Mouse (Mus musculus): ENCODE measurements around the gene Gm10309.
"Not testable (repeated sequence)": the region's sequence is repeated elsewhere in the genome, so short reads cannot be mapped to it uniquely, and the experiment has no call there.

Gene Gm10309

GRCm38 (mm10) chr17:86514974-86515620, 10.1 kb upstream of the Gm10309 start:
- DNase-seq (ENCODE audit: low read depth): no peak

GRCm38 (mm10) chr17:86509871-86510270, 4.8 kb upstream of the Gm10309 start:
- no peak for DNase-seq (ENCODE audit: low read depth)

GRCm38 (mm10) chr17:86508212-86508490, 3.1 kb upstream of the Gm10309 start:
- DNase-seq (ENCODE audit: low read depth): no peak

- DNase-seq (ENCODE audit: low read depth): peak; percentile 65
Measured at GRCm38 (mm10) chr17:86507342-86508211, 2.5 kb upstream of the Gm10309 start.

- no peak for DNase-seq (ENCODE audit: low read depth)
Measured at GRCm38 (mm10) chr17:86506881-86507280, 1.8 kb upstream of the Gm10309 start.

GRCm38 (mm10) chr17:86503208-86503897, 1.7 kb downstream of the Gm10309 start:
- no peak for DNase-seq (ENCODE audit: low read depth)

- no peak for DNase-seq (ENCODE audit: low read depth)
Measured at GRCm38 (mm10) chr17:86501393-86501792, 3.6 kb downstream of the Gm10309 start.

GRCm38 (mm10) chr17:86499359-86500045, 5.5 kb downstream of the Gm10309 start:
- DNase-seq (ENCODE audit: low read depth): no peak

- no peak for DNase-seq (ENCODE audit: low read depth)
Measured at GRCm38 (mm10) chr17:86497302-86497701, 7.7 kb downstream of the Gm10309 start.

GRCm38 (mm10) chr17:86496123-86496771, 8.8 kb downstream of the Gm10309 start:
- peak; percentile 54 for DNase-seq (ENCODE audit: low read depth)

- no peak for DNase-seq (ENCODE audit: low read depth)
Measured at GRCm38 (mm10) chr17:86494895-86495294, 10.1 kb downstream of the Gm10309 start.

- DNase-seq (ENCODE audit: low read depth): no peak
Measured at GRCm38 (mm10) chr17:86494494-86494893, 10.5 kb downstream of the Gm10309 start.

- no peak for DNase-seq (ENCODE audit: low read depth)
Measured at GRCm38 (mm10) chr17:86493891-86494420, 11.1 kb downstream of the Gm10309 start.

GRCm38 (mm10) chr17:86492376-86492775, 12.7 kb downstream of the Gm10309 start:
- no peak for DNase-seq (ENCODE audit: low read depth)

GRCm38 (mm10) chr17:86489827-86490226, 15.2 kb downstream of the Gm10309 start:
- no peak for DNase-seq (ENCODE audit: low read depth)

- no peak for DNase-seq (ENCODE audit: low read depth)
Measured at GRCm38 (mm10) chr17:86487450-86487849, 17.6 kb downstream of the Gm10309 start.

GRCm38 (mm10) chr17:86486657-86487056, 18.4 kb downstream of the Gm10309 start:
- no peak for DNase-seq (ENCODE audit: low read depth)

- DNase-seq (ENCODE audit: low read depth): peak; percentile 72
Measured at GRCm38 (mm10) chr17:86484087-86484737, 20.8 kb downstream of the Gm10309 start.

GRCm38 (mm10) chr17:86482675-86483074, 22.4 kb downstream of the Gm10309 start:
- DNase-seq (ENCODE audit: low read depth): no peak

- no peak for DNase-seq (ENCODE audit: low read depth)
Measured at GRCm38 (mm10) chr17:86479406-86479805, 25.6 kb downstream of the Gm10309 start.

GRCm38 (mm10) chr17:86477401-86477800, 27.6 kb downstream of the Gm10309 start:
- not testable (repeated sequence) for DNase-seq (ENCODE audit: low read depth)

Measured in induced T-regulatory cell, adult 2 months (primary cell).